Mouse (Mus musculus) hindbrain, embryonic 12.5 days (tissue): ENCODE data around the gene Lrrc45. TPM values are rescaled to one million over a fixed set of nuclear protein-coding genes. Genes with fewer than 3 reads are reported as not detected.

Experiments
- ATAC-seq: fragments of 200-750 bp; cut with Nextera tagmentation; 2 replicates; pipeline ENCODE4 v1.8.0; 2017; ENCODE audit warnings: moderate TSS enrichment; ENCODE audit not compliant: low FRiP score
- H3K27ac ChIP-seq: fragments of 300-500 bp; sonication (generic); 2 replicates; pipeline ENCODE4 v1.5.1; 2016; ENCODE audit warnings: mild to moderate bottlenecking
- H3K27me3 ChIP-seq: fragments of 300-500 bp; sonication (generic); 2 replicates; pipeline ENCODE4 v1.6.1; 2016; ENCODE audit warnings: mild to moderate bottlenecking
- H3K36me3 ChIP-seq: fragments of 300-500 bp; sonication (generic); 2 replicates; pipeline ENCODE4 v1.6.1; 2016; ENCODE audit warnings: mild to moderate bottlenecking
- H3K4me1 ChIP-seq: fragments of 300-500 bp; sonication (generic); 2 replicates; pipeline ENCODE4 v1.6.1; 2016
- H3K4me2 ChIP-seq: fragments of 300-500 bp; sonication (generic); replicated peaks from 2 replicates; pipeline ENCODE4 v1.6.1; 2016; ENCODE audit warnings: mild to moderate bottlenecking
- H3K4me3 ChIP-seq: fragments of 300-500 bp; sonication (generic); 2 replicates; pipeline ENCODE4 v1.5.1; 2016; ENCODE audit warnings: mild to moderate bottlenecking
- H3K9ac ChIP-seq: fragments of 300-500 bp; sonication (generic); 2 replicates; pipeline ENCODE4 v1.6.1; 2016; ENCODE audit warnings: mild to moderate bottlenecking, moderate library complexity
- H3K9me3 ChIP-seq: fragments of 300-500 bp; sonication (generic); replicated peaks from 2 replicates; pipeline ENCODE4 v1.6.1; 2016; ENCODE audit warnings: mild to moderate bottlenecking
- WGBS: fragments of 180-500 bp; shearing (Covaris S2); methylation state at CpG from one replicate; pipeline ENCODE4 v1.1.7; 2016; 5-methylcytosine and 5-hydroxymethylcytosine counted together
- polyA plus RNA-seq: library from polyadenylated mRNA; unstranded; fragments of >200 nt; fragmentation: Nextera tagmentation; extraction: Ambion mirVana; gene quantifications from 2 replicates; pipeline ENCODE4 v1.2.1, GENCODE M21; 2016

Gene Lrrc45
- polyA plus RNA-seq, 1 experiment from 2014 or later, result 78.8 TPM

DNA sequence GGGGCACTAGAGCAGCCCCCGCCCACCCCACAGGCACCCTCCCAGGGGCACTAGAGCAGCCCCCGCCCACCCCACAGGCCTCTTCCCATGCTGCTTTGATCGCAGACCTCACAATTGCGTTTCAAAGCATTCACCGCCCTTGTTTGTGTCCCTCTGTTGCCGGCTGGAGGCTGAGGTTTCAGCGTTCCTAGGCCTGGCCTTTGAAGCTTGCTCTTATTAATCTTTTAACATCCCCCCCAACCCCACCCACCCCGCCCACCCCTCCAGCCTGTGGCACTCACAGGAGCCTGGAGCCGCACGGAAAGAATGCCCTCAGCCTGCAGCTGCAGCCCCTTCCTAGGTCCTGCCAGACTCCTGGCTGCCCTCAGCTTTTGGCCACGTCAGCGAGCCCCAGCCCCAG lies 6.5 kb upstream of the Lrrc45 start:
- no peaks in the 10 kb centered on the region for H3K27me3 ChIP-seq
- peaks cover 47% of the 10 kb centered on the region for H3K4me1 ChIP-seq
- peak overlapping the region; percentile 13; the same call in 1 of the 2 replicates for H3K4me2 ChIP-seq
- H3K4me3 ChIP-seq, result no peak overlapping the region
- peak overlapping the region; percentile 55 for H3K27ac ChIP-seq
- WGBS, result 4% methylated on average over 11 of the region's 12 CpGs
- peak overlapping the region; percentile 35; the same call in 1 of the 2 replicates for H3K9ac ChIP-seq
- H3K36me3 ChIP-seq, result peaks cover 34% of the 10 kb centered on the region
- no peaks in the 10 kb centered on the region for H3K9me3 ChIP-seq
- ATAC-seq, result no peak

DNA sequence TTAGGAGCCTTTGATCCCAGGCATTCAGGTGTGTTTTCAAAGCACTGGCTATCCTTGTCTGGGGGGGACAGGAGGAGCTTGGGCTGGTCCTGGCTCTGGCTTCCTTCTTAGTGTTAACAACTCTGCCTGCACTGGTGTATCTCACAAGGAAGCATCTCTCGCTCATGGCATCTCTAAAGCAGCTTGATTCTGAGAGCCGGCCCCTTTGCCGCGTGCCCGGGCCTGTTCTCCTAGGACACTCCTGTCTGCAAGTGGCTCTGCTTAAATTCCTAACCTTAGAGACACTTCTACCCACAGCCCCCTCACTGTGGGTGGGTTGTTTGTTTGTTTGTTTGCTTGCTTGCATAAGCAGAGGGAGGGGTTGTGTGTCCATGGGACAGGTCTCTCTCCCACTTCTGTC lies 5.8 kb upstream of the Lrrc45 start:
- H3K9ac ChIP-seq, result no peak overlapping the region
- H3K36me3 ChIP-seq, result peaks cover 30% of the 10 kb centered on the region
- peaks cover 54% of the 10 kb centered on the region for H3K4me1 ChIP-seq
- H3K9me3 ChIP-seq, result no peaks in the 10 kb centered on the region
- 38% methylated on average over 5 of the region's 5 CpGs for WGBS
- no peak overlapping the region for H3K4me3 ChIP-seq
- peak overlapping the region; percentile 55; the same call in 1 of the 2 replicates for H3K27ac ChIP-seq
- no peak for ATAC-seq
- H3K27me3 ChIP-seq, result no peaks in the 10 kb centered on the region
- H3K4me2 ChIP-seq, result no peak overlapping the region

DNA sequence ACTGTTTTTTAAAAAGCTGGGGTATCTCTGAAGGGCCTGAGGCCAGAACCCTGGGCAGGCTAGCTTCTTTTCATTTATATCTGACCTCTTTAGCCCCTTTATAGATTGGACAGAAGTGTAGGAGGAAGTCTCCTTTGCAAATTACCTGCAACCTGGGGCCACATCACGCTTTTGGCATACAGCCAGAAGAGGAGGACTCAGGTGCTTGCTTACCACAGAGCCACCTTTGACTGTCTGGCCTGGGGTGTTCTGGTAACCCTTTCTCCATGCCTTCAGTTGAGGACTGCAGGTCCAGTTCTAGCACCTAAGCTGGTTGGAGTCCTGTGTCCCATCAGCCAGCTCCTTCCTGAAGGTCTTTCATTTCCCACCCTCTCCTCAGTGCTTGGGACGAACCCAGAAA lies 4.2 kb upstream of the Lrrc45 start:
- Histone ChIP-seq H3K27me3 (no peaks in the 10 kb centered on the region), H3K4me3 (no peak overlapping the region), H3K4me1 (peaks cover 48% of the 10 kb centered on the region), H3K9ac (no peak overlapping the region), H3K27ac (no peak overlapping the region), H3K36me3 (peaks cover 27% of the 10 kb centered on the region), H3K9me3 (no peaks in the 10 kb centered on the region), H3K4me2 (no peak overlapping the region)
- no peak for ATAC-seq
- WGBS, result 91% methylated on average over 2 of the region's 2 CpGs

DNA sequence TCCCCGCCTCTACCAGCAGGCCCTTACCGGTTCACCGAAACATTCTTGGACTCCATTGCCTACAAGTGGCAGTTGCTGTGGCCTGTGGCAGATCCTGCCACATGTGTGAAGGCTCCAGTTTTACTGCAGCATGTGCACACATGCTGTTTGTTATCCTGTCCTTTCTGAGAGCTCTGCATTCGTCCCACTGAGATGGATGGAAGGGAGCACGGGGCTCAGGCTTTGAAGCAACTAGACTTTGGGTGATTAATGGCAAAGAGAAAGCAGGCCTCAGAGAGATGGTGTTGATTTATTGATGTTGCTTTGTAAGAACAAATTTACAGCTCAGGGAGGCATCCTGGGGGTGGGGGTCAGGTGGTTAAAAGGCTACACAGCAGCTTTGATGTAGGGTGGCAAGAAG lies 3.1 kb upstream of the Lrrc45 start:
- ATAC-seq, result no peak
- no peak overlapping the region for H3K4me2 ChIP-seq
- H3K9ac ChIP-seq, result no peak overlapping the region
- 68% methylated on average over 5 of the region's 5 CpGs for WGBS
- H3K36me3 ChIP-seq, result peaks cover 27% of the 10 kb centered on the region
- H3K4me3 ChIP-seq, result no peak overlapping the region
- H3K9me3 ChIP-seq, result no peaks in the 10 kb centered on the region
- H3K27ac ChIP-seq, result no peak overlapping the region
- peaks cover 43% of the 10 kb centered on the region for H3K4me1 ChIP-seq
- H3K27me3 ChIP-seq, result no peaks in the 10 kb centered on the region

DNA sequence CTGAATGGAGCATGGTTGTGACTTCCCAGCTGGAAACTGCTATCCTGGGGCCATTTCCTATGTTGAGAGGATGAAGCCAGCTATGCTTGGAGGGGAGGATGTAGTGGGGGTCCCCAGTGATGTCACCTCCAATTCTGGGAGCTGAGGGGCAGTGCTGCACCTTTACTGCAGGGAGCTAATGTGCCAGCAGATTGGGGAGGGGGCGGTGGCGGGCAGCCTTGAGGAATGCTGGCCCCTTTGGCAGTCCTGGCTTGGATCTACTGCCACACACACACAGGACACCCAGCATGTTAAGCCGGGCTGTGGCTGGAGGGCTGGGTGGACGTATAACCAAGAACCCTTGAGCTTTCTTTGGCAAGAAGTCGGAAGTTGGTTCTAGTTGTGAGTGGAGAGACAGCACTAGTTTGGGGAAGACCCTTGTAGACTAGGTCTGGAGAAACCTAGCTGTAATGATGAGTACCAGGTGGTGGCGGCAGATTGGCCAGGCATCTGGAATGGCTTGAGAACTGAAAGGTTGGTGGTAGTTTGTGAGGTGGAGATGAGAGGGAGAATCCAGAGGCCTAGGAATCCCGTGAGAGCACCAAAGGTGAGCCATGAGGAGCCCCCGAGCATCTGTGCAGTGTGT lies 1.6 kb upstream of the Lrrc45 start:
- WGBS, result 66% methylated on average over 8 of the region's 8 CpGs

DNA sequence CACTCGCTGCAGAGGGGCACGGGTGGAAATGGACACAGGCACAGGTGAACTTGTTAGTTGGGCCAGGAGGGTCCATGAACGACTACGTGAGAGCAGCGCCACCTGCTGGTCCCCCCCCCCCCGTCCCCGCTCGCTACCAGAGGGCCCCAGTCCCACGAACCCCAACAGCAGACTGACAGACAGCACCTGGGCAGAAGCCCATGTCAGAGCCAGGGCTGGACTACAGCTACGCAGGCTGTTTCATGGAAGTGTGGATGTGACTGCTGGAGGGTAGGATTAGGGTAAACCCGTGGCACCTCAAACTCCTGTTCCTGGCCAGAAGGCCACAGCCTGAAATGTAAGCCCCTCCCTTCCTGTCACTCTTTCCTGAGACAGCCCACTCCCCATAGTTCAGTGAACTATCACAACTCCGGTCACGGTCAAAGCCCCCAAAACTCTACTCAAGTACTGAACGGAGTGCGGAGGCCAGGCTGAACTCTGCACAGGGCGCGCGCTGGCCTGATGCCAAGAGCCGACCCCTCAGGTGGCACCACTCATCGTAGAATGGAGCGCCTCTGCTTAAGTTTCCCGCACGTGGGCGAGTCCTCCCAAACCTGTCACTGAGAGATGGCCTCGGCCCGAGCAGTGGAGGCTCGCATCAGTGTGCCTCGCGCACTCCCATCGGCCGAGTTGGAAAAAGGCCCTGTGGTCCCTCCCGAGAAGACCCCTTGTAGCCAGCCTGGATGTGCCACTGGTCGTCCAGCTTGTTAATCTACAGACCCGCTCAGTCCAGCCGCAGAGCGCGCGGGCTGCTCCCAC lies 755 bp upstream of the Lrrc45 start:
- peaks cover 48% of the 10 kb centered on the region for H3K36me3 ChIP-seq
- peak overlapping the region; percentile 67 for H3K9ac ChIP-seq
- peak; percentile 68 for ATAC-seq
- H3K9me3 ChIP-seq, result no peaks in the 10 kb centered on the region
- H3K4me2 ChIP-seq, result peak overlapping the region; percentile 97
- H3K27ac ChIP-seq, result peak overlapping the region; percentile 70
- H3K27me3 ChIP-seq, result no peaks in the 10 kb centered on the region
- H3K4me1 ChIP-seq, result peaks cover 25% of the 10 kb centered on the region
- peak overlapping the region; percentile 53 for H3K4me3 ChIP-seq
- WGBS, result under 1% methylated on average over 38 of the region's 38 CpGs

More for the DNA sequence above, 1.6 kb upstream of the Lrrc45 start:
- no peak overlapping the region; the same call in 1 of the 2 replicates for H3K9ac ChIP-seq
- no peaks in the 10 kb centered on the region for H3K9me3 ChIP-seq
- ATAC-seq, result no peak
- H3K36me3 ChIP-seq, result peaks cover 39% of the 10 kb centered on the region
- H3K4me3 ChIP-seq, result no peak overlapping the region
- no peaks in the 10 kb centered on the region for H3K27me3 ChIP-seq
- no peak overlapping the region for H3K27ac ChIP-seq
- peak overlapping the region; percentile 97 for H3K4me2 ChIP-seq
- peaks cover 34% of the 10 kb centered on the region for H3K4me1 ChIP-seq

DNA sequence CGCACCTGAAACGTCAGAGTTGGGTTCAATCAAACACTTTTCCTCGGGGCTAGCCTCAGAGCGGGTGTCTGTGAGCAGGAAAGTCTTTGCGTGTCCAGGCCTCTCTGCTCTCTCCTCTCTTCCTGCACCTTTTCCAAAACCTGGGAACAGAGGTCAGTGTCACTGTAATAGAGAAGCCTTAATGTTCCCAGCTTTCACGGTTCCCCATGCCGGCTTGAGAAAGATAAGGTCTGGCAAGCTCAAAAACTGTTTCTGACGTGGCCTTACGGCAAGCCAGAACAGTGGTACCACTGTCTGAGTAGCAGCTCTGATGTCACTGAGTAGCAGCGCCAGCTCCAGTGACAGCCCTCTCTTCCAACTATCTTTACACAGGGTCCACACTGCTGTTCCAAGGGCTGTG lies 821 bp downstream of the Lrrc45 start:
- Histone ChIP-seq H3K4me2 (peak overlapping the region; percentile 97), H3K36me3 (peaks cover 52% of the 10 kb centered on the region), H3K9me3 (no peaks in the 10 kb centered on the region), H3K27ac (no peak overlapping the region), H3K4me1 (peaks cover 25% of the 10 kb centered on the region), H3K4me3 (peak overlapping the region; percentile 53), H3K27me3 (no peaks in the 10 kb centered on the region), H3K9ac (peak overlapping the region; percentile 74)
- ATAC-seq, result no peak
- 65% methylated on average over 10 of the region's 10 CpGs for WGBS

DNA sequence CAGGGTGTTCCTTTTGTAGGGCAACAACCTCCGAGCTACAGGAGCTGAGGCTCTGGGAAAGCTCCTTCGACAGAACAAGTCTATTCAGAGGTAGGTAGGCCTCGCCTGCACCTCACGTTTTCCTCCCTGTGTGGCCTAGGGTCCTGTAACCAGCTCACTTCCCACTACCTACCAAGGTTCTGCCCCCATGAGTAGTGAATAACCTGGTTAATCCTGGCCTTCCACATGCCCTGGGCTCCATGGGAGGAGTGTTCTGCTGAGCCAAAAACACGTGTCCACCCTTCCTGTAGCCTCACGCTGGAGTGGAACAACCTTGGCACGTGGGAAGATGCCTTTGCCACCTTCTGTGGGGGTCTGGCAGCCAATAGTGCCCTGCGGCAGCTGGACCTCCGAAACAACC lies 1.4 kb downstream of the Lrrc45 start:
- WGBS, result 90% methylated on average over 9 of the region's 9 CpGs
- H3K4me3 ChIP-seq, result no peak overlapping the region
- no peak for ATAC-seq
- H3K4me1 ChIP-seq, result peaks cover 25% of the 10 kb centered on the region
- H3K9me3 ChIP-seq, result no peaks in the 10 kb centered on the region
- H3K27me3 ChIP-seq, result no peaks in the 10 kb centered on the region
- no peak overlapping the region for H3K9ac ChIP-seq
- peaks cover 52% of the 10 kb centered on the region for H3K36me3 ChIP-seq
- H3K4me2 ChIP-seq, result peak overlapping the region; percentile 97
- H3K27ac ChIP-seq, result no peak overlapping the region

DNA sequence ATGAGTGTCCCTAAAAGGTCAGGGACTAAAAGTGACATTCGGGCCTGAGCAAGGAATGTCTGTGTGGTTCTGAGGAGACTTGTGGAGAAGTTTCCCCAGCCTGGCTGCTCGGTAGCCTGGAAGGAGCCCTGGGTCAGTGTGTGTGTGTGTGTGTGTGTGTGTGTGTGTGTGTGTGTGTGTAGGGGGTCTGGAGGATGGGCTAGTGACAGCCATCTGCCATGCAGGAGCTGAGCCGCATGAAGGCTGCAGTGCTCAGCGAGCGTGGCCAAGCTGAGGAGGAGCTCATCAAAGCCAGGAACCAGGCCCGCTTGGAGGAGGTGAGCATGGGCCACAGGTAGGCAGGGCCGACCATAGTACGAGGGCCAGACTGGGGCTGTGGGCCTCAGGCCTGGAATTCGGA lies 5.5 kb downstream of the Lrrc45 start:
- no peak for ATAC-seq
- 93% methylated on average over 9 of the region's 9 CpGs for WGBS
- Histone ChIP-seq H3K4me3 (no peak overlapping the region), H3K36me3 (peaks cover 42% of the 10 kb centered on the region), H3K27ac (no peak overlapping the region), H3K4me2 (no peak overlapping the region), H3K4me1 (peaks cover 30% of the 10 kb centered on the region), H3K9ac (no peak overlapping the region), H3K9me3 (no peaks in the 10 kb centered on the region), H3K27me3 (peaks cover 18% of the 10 kb centered on the region)

DNA sequence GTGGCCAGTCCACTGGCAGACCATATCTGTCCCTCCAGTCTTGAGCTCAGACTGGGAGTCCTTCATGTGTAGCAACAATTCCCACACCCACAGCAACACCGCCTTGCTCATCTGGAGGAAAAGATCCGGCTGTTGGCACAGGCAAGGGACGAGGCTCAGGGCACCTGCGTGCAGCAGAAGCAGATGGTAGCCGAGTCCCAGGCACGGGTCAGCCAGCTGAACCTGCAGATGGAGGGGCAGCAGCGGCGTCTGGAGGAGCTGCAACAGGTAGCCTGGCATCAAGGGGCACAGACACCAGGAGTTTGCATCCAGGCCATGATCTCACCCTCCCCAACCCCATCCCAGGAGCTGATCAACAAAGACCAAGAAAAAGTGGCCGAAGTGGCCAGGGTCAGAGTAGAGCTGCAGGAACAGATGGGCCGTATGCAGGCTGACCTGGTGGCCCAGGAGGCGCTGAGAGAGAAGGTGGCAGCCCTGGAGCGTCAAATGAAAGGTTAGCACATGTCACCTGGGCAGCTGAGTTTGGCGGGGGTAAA lies 6.2 kb downstream of the Lrrc45 start:
- no peaks in the 10 kb centered on the region for H3K9me3 ChIP-seq
- H3K4me2 ChIP-seq, result no peak overlapping the region
- no peak overlapping the region for H3K9ac ChIP-seq
- H3K27ac ChIP-seq, result no peak overlapping the region
- peaks cover 24% of the 10 kb centered on the region for H3K4me1 ChIP-seq
- 88% methylated on average over 13 of the region's 13 CpGs for WGBS
- ATAC-seq, result no peak; the same call in 1 of the 2 replicates
- H3K27me3 ChIP-seq, result peaks cover 18% of the 10 kb centered on the region
- H3K4me3 ChIP-seq, result no peak overlapping the region
- peaks cover 42% of the 10 kb centered on the region for H3K36me3 ChIP-seq

DNA sequence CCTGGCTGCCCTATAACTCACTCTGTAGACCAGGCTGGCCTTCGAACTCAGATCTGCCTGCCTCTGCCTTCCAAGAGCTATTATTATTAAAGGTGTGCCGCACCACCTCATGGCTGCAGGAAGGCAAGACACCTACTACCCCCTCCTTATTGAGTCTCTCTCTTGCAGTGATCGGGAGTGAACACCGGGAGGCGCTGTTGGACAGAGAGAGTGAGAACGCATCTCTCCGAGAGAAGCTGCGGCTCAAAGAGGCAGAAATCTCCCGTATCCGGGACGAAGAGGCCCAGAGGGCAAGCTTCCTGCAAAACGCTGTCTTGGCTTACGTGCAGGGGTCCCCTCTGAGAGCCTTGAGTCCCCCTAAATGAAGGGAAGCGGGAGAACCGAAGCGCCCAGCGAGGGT lies 6.7 kb downstream of the Lrrc45 start:
- Histone ChIP-seq H3K27ac (0 out of 2 replicates have a peak overlapping the region, but pooled peaks have one; percentile 67), H3K36me3 (peaks cover 42% of the 10 kb centered on the region), H3K4me2 (peak overlapping the region; percentile 91), H3K4me1 (peaks cover 23% of the 10 kb centered on the region), H3K9me3 (no peaks in the 10 kb centered on the region), H3K9ac (peak overlapping the region; percentile 92), H3K4me3 (peak overlapping the region; percentile 77), H3K27me3 (peaks cover 18% of the 10 kb centered on the region)
- WGBS, result 10% methylated on average over 17 of the region's 17 CpGs
- peak; percentile 38 for ATAC-seq
